Mouse (Mus musculus) ZHBTc4 (cell line): ENCODE data around the gene Ocrl.

Source experiments
- DNase-seq: peaks from one replicate; pipeline ENCODE4 v3.0.0-alpha.2; 2011; ENCODE audit warnings: low read depth, low spot score

The Ocrl gene

DNA sequence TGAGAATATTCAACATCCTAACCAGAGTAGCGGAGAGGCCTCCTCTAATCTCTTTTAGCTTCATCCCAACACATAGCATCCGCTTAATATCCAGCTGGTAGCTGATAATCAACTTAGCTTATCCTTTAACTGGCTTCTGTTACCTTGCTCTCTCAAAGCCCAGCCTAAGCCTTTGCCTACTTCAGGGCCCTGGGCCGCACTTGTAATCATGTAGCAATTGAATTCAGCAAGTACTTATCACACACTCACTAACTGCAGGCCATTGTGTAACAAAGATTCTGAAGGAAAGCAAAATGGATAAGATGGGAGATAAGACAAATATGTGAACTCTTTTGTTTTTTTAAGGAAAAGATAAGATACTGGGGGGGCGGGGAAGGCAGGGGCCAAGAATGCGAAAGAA, 64.9 kb downstream of the Ocrl start:
- DNase-seq = no peak

DNA sequence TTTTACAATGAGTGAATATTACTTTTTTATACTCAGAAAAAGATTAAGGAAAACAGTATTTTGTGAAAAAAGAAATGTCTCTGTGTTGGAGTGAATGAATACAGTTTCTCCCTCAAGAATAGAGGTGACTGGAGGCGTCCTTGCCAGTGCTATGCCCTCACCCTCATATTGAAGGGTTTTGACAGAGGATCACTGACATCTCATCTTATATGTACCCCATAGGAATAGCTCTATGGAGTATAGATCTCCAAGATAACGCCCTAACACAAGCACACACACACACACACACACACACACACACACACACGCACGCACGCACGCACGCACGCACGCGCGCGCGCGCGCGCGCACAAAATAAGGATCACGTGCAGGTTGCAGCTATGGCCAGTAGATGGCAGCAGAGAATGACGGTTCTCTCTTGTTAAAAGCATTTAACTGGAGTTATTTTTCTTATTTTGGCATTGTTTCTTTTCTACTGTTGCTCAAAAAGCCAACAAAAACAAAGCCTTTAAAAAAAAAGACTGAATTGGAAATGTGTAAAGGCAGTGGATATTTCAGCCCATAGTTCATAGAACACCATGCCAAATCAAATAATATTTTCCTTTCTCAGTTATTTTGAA, 72.9 kb downstream of the Ocrl start:
- peak; percentile 69 for DNase-seq

DNA sequence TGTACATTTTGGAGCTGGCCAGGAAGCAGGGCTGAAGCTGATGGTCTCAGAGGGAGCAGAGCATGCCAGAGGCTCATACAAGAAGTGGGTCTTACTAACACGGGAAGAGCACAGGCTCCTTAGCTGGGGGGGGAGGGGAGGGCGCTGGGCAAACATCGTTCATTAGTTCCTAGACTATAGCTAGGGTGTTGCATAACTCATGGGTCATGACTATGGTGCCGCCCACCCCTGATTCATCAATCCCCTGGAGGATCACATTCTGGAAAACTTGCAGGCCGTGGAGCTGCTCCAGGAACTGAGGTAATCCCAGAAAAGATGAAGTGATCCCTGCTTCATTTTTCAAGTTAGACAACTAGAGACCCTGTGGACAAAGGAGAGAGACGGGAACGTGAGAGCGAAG, 75.8 kb downstream of the Ocrl start:
- no peak for DNase-seq

DNA sequence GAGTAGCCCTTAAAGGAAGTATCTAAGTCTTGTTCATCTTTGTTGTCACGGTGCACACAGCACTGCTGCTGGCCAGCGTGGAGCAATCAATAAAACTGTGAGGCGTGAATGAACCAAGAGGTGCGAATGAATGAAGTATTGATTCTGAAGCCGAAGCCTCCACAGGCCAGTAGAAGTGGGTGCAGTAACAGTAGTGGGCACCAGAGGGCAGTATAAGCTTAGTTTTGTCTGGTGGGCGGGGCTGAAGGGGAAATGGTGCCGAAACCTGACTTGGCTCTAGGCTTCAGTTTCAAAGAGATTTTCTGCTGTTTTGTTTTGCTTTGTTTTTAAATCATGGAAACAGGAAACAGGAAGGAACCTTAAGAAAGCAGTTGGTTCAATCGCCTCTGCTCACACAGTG, 80.4 kb downstream of the Ocrl start:
- peak; percentile 66 for DNase-seq

DNA sequence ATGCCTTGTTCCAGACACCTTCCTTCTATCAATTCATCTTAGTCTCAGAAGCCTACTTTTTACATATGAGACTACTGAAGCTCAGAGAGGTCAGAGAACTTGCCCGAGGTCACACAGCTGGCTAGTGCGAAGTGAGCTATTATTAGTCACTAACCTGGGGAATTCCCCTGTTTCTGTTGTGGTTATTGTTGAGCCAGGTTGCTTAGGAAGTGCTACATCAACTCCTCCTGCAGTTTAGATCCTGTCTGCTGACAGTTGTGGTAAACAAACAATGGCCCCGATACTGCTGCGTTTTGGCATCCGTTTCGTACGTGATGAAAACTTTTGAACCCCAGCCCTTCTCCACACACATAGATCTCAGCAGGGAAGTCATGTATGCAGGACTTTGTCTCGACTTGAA, 86.2 kb downstream of the Ocrl start:
- DNase-seq = no peak

DNA sequence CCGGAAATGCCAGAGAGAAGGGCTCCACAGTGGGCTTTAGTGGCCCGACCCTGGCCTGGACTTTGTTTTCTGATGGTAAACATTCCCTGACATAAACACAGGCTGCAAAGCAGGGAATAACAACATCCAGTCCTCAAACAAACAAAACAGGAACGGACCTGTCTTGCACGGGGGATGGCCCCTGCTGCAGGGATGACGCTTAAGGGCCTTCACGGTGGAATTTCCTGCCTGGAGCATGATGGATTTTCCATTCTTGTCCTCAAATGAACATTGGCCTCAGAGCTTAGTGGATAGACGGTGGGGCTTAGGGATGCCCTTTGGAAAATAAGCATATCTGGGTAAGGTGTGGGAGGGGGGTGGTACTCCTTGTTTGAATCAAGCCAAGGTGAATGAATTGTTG, 89.0 kb downstream of the Ocrl start:
- DNase-seq = no peak

DNA sequence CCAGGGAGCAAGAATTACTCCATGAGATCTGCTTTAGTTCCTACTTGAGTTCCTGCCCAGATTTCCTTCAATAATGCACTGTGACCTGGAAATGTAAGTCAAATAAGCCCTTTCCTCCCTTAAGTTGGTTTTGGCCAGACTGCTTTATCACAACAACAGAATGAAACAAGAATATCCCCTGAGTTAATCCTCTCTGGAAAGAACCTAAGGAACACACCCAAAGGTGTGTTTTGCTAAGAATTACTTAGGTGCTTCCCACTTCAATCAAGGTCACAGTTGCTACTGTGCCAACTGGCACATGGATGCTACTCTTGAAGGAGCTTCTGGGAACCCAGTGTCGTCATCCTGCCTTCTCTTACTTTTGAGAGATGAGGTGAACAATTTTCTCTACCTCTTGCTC, 92.6 kb downstream of the Ocrl start:
- no peak for DNase-seq

DNA sequence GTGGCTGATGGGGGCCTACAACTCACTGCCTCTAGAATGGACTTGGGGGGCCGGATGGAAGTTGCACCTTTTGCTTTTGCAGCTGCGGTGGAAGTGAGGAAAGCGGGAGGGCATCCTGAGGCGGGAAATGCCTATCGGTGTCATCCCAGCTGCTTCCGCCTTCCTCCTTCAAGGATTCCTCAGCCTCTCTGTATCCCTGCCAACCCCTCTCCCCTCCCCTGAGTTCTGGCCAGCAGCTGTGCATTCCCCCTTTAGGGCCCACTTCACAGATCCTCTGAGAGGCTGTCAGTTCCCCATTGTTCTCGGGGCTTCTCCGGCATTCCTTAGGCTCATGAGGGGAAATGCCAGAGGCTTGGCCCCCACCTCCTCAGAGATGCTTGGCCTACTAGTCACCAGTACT, 93.9 kb downstream of the Ocrl start:
- DNase-seq = no peak

DNA sequence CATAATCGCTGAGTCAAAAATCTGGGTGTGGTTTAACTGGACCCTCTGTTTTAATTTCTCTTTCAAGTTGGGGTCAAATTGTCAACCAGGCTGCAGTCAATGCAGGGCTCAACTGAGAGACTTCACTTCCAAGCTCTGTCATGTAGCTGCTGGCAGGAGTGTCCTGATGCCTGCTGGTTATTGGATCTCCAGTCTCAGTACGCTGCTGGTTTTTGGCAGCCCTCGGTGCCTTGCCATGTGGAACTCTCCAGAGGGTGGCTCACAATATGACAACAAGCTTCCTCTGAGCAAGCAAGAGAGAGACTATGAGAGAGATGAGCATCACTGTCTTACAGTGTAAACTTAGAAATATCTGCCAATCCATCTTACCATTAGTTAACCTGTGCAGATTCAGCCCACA, 99.5 kb downstream of the Ocrl start:
- no peak for DNase-seq
